Mouse (Mus musculus): ENCODE data around the gene Braf. TPM values are rescaled to one million over a fixed set of nuclear protein-coding genes. Genes with fewer than 3 reads are reported as not detected.
"Not testable (repeated sequence)": the region's sequence is repeated elsewhere in the genome, so short reads cannot be mapped to it uniquely, and the experiment has no call there.

Braf gene
- total and polyA plus RNA-seq, 3 experiments: 9.8 to 21.8 (median 11.2) TPM

- in situ Hi-C loops (cut with MboI; ENCODE audit: low pct_ligation_motif_present, low pct_unique_long_range_greater_than_20kb, low sequenced_read_pairs): no loop called here
- H3K27ac ChIP-seq (ENCODE audit: insufficient read depth, low read depth): no peak overlapping the region
Observed at GRCm38 (mm10) chr6:39745456-39745855, 20.2 kb upstream of the Braf start.

GRCm38 (mm10) chr6:39739698-39740097, 14.4 kb upstream of the Braf start:
- H3K79me2 ChIP-seq (replicated peaks; ENCODE audit: control insufficient read depth, extremely low read depth, insufficient read depth, poor library complexity, severe bottlenecking); H3K4me3 ChIP-seq (replicated peaks in 1 of 3; ENCODE audit: low read depth in 2 of 3, low read length in 2 of 3, poor library complexity in 1 of 3); dilution Hi-C loops (cut with MboI; ENCODE audit: extremely low pct_ligation_motif_present, extremely low pct_unique_long_range_greater_than_20kb, low sequenced_read_pairs); in situ Hi-C loops (cut with MboI; ENCODE audit: low pct_ligation_motif_present, low pct_unique_long_range_greater_than_20kb, low sequenced_read_pairs); H3K9ac ChIP-seq (ENCODE audit: insufficient read depth, low read depth); H3K27me3 ChIP-seq (replicated peaks); DNase-seq (ENCODE audit: extremely low read depth); H3K27ac ChIP-seq (ENCODE audit: insufficient read depth, low read depth); H3K4me2 ChIP-seq (ENCODE audit: insufficient read depth, low read depth, poor library complexity, severe bottlenecking); H3K9me3 ChIP-seq (replicated peaks; ENCODE audit: low read length); H3K36me3 ChIP-seq (replicated peaks in 1 of 2; ENCODE audit: control insufficient read depth in 1 of 2, insufficient read depth in 1 of 2, low read length in 1 of 2); H3K4me1 ChIP-seq (ENCODE audit: control insufficient read depth in 1 of 2, insufficient read depth in 2 of 2): not testable (repeated sequence)

More at GRCm38 (mm10) chr6:39745456-39745855, 20.2 kb upstream of the Braf start:
- peaks cover 0 to 8% of the 10 kb centered on the region in 2 experiments; a peak in 2 of 4 replicates for H3K4me1 ChIP-seq (ENCODE audit: control insufficient read depth in 1 of 2, insufficient read depth in 2 of 2)
- no peak overlapping the region for H3K4me3 ChIP-seq (replicated peaks in 1 of 3; ENCODE audit: low read depth in 2 of 3, low read length in 2 of 3, poor library complexity in 1 of 3)
- H3K4me2 ChIP-seq (ENCODE audit: insufficient read depth, low read depth, poor library complexity, severe bottlenecking): no peak overlapping the region
- H3K9ac ChIP-seq (ENCODE audit: insufficient read depth, low read depth): no peak overlapping the region
- dilution Hi-C loops (cut with MboI; ENCODE audit: extremely low pct_ligation_motif_present, extremely low pct_unique_long_range_greater_than_20kb, low sequenced_read_pairs): no loop called here
- no peak for DNase-seq (ENCODE audit: extremely low read depth)
- TF ChIP-seq ZC3H11A (IDR thresholded peaks at IDR 0.05; ENCODE audit: low read depth, low read length) (no peak), EP300 (IDR thresholded peaks at IDR 0.05; ENCODE audit: low read length) (no peak), MXI1 (IDR thresholded peaks at IDR 0.05; ENCODE audit: low read depth, low read length) (no peak), RAD21 (IDR thresholded peaks at IDR 0.05; ENCODE audit: low read depth, low read length) (no peak), UBTF (IDR thresholded peaks at IDR 0.05; ENCODE audit: low read depth, low read length) (no peak), ETS1 (conservative IDR thresholded peaks at IDR 0.05; ENCODE audit: low read depth, low read length) (no peak), KAT2A (IDR thresholded peaks at IDR 0.05; ENCODE audit: insufficient replicate concordance, low read length) (no peak), USF1 (IDR thresholded peaks at IDR 0.05; ENCODE audit: low read depth, low read length) (no peak), MAFK (IDR thresholded peaks at IDR 0.05; ENCODE audit: insufficient replicate concordance, low read length) (no peak), ELF1 (IDR thresholded peaks at IDR 0.05; ENCODE audit: low read depth, low read length) (no peak), SMC3 (IDR thresholded peaks at IDR 0.05; ENCODE audit: low read depth, low read length) (no peak), POLR2AphosphoS2 (IDR thresholded peaks at IDR 0.05; ENCODE audit: low read depth, low read length) (no peak), CHD2 (IDR thresholded peaks at IDR 0.05; ENCODE audit: low read length) (no peak)
- no peaks in the 10 kb centered on the region for H3K79me2 ChIP-seq (replicated peaks; ENCODE audit: control insufficient read depth, extremely low read depth, insufficient read depth, poor library complexity, severe bottlenecking)
- H3K27me3 ChIP-seq (replicated peaks): no peaks in the 10 kb centered on the region
- H3K36me3 ChIP-seq (replicated peaks in 1 of 2; ENCODE audit: control insufficient read depth in 1 of 2, insufficient read depth in 1 of 2, low read length in 1 of 2): no peaks in the 10 kb centered on the region
- no peaks in the 10 kb centered on the region for H3K9me3 ChIP-seq (replicated peaks; ENCODE audit: low read length)

GRCm38 (mm10) chr6:39728095-39728494, 2.8 kb upstream of the Braf start:
- in situ Hi-C loops (cut with MboI; ENCODE audit: low pct_ligation_motif_present, low pct_unique_long_range_greater_than_20kb, low sequenced_read_pairs) (no loop called here), dilution Hi-C loops (cut with MboI; ENCODE audit: extremely low pct_ligation_motif_present, extremely low pct_unique_long_range_greater_than_20kb, low sequenced_read_pairs) (no loop called here)
- TF ChIP-seq POLR2AphosphoS2 (IDR thresholded peaks at IDR 0.05; ENCODE audit: low read depth, low read length): no peak
- TF ChIP-seq ZNF384 (IDR thresholded peaks at IDR 0.05; ENCODE audit: low read depth, low read length): no peak
- TF ChIP-seq BHLHE40 (IDR thresholded peaks at IDR 0.05; ENCODE audit: low read depth, low read length): no peak
- Histone ChIP-seq H3K27ac (ENCODE audit: insufficient read depth, low read depth) (no peak overlapping the region), H3K36me3 (replicated peaks in 1 of 2; ENCODE audit: control insufficient read depth in 1 of 2, insufficient read depth in 1 of 2, low read length in 1 of 2) (no peaks in the 10 kb centered on the region), H3K4me3 (replicated peaks in 1 of 3; ENCODE audit: low read depth in 2 of 3, low read length in 2 of 3, poor library complexity in 1 of 3) (no peak overlapping the region), H3K4me1 (ENCODE audit: control insufficient read depth in 1 of 2, insufficient read depth in 2 of 2) (peaks cover 5 to 22% of the 10 kb centered on the region in 2 experiments; a peak in 3 of 4 replicates), H3K79me2 (replicated peaks; ENCODE audit: control insufficient read depth, extremely low read depth, insufficient read depth, poor library complexity, severe bottlenecking) (peaks cover 8% of the 10 kb centered on the region), H3K9ac (ENCODE audit: insufficient read depth, low read depth) (no peak overlapping the region), H3K4me2 (ENCODE audit: insufficient read depth, low read depth, poor library complexity, severe bottlenecking) (no peak overlapping the region), H3K9me3 (replicated peaks; ENCODE audit: low read length) (no peaks in the 10 kb centered on the region), H3K27me3 (replicated peaks) (no peaks in the 10 kb centered on the region)
- no peak for DNase-seq (ENCODE audit: extremely low read depth)

All from CH12.LX (cell line).